Mouse (Mus musculus) CH12.LX (cell line): ENCODE results near the gene Minar1. TPM values are rescaled to one million over a fixed set of nuclear protein-coding genes. Genes with fewer than 3 reads are reported as not detected.

Experiments used
- DNase-seq: peaks from one replicate; pipeline ENCODE4 v3.0.0-alpha.2; 2013; ENCODE audit errors: extremely low read depth
- H3K27ac ChIP-seq: 2 replicates; pipeline ENCODE4 v1.5.1; 2012; ENCODE audit warnings: low read depth, mild to moderate bottlenecking, control low read depth, moderate library complexity; ENCODE audit not compliant: insufficient read depth
- H3K27me3 ChIP-seq: replicated peaks from 2 replicates; pipeline ENCODE3; 2012; ENCODE audit warnings: inconsistent platforms
- H3K36me3 ChIP-seq, 2 experiments: replicated peaks in 1 of 2; 2 replicates each; pipeline versions ENCODE3 to v1.6.1; 2012; ENCODE audit warnings: inconsistent platforms in 1 of 2, low read length in 1 of 2, mild to moderate bottlenecking in 1 of 2, mixed read lengths in 1 of 2, moderate library complexity in 1 of 2; ENCODE audit not compliant: control insufficient read depth in 1 of 2, insufficient read depth in 1 of 2
- H3K4me1 ChIP-seq, 2 experiments: 2 replicates each; pipeline ENCODE4 v1.6.1; 2012; ENCODE audit warnings: inconsistent platforms in 1 of 2, moderate library complexity in 1 of 2; ENCODE audit not compliant: insufficient read depth in 2 of 2, control insufficient read depth in 1 of 2
- H3K4me2 ChIP-seq: 2 replicates; pipeline ENCODE4 v1.6.1; 2012; ENCODE audit warnings: low read depth, mild to moderate bottlenecking, control low read depth; ENCODE audit not compliant: poor library complexity, insufficient read depth, severe bottlenecking
- H3K4me3 ChIP-seq, 3 experiments: fragments of 150-350 bp in 1 of 3; sonication (generic) in 1 of 3; replicated peaks in 1 of 3; 2 replicates each; pipeline versions ENCODE3 to v1.5.1; 2011 to 2012; ENCODE audit warnings: low read depth in 2 of 3, low read length in 2 of 3, mild to moderate bottlenecking in 2 of 3, moderate library complexity in 2 of 3, control low read depth in 1 of 3, improper control_type of control experiment in 1 of 3, inconsistent platforms in 1 of 3, mixed read lengths in 1 of 3; ENCODE audit not compliant: poor library complexity in 1 of 3
- H3K79me2 ChIP-seq: replicated peaks from 2 replicates; pipeline ENCODE4 v1.6.1; 2012; ENCODE audit warnings: mild to moderate bottlenecking, moderate library complexity; ENCODE audit not compliant: control insufficient read depth, poor library complexity, insufficient read depth, severe bottlenecking; ENCODE audit errors: extremely low read depth
- H3K9ac ChIP-seq: 2 replicates; pipeline ENCODE4 v1.6.1; 2012; ENCODE audit warnings: low read depth, mild to moderate bottlenecking, control low read depth, moderate library complexity; ENCODE audit not compliant: insufficient read depth
- H3K9me3 ChIP-seq: replicated peaks from 2 replicates; pipeline ENCODE3; 2012; ENCODE audit warnings: low read length, inconsistent platforms, mixed read lengths
- CHD1 ChIP-seq: IDR thresholded peaks from 2 replicates; pipeline ENCODE4 v1.6.1; 2012; ENCODE audit warnings: low read depth, low read length, improper control_type of control experiment, inconsistent platforms
- CTCF ChIP-seq, 2 experiments: IDR thresholded peaks in 1 of 2; conservative IDR thresholded peaks in 1 of 2; 2 replicates each; pipeline ENCODE4 v1.5.1; 2011 to 2012; ENCODE audit warnings: low read depth in 2 of 2, low read length in 2 of 2, improper control_type of control experiment in 1 of 2, inconsistent platforms in 1 of 2, mild to moderate bottlenecking in 1 of 2, moderate library complexity in 1 of 2
- E2F4 ChIP-seq: IDR thresholded peaks from 2 replicates; pipeline ENCODE4 v1.6.1; 2011; ENCODE audit warnings: low read depth, low read length, improper control_type of control experiment; ENCODE audit not compliant: insufficient replicate concordance
- EP300 ChIP-seq: IDR thresholded peaks from 2 replicates; pipeline ENCODE4 v1.6.1; 2011; ENCODE audit warnings: low read length, improper control_type of control experiment
- GABPA ChIP-seq: IDR thresholded peaks from 2 replicates; pipeline ENCODE4 v1.6.1; 2012; ENCODE audit warnings: low read depth, low read length, improper control_type of control experiment, inconsistent platforms; ENCODE audit not compliant: insufficient replicate concordance
- JUN ChIP-seq: IDR thresholded peaks from 2 replicates; pipeline ENCODE4 v1.6.1; 2011; ENCODE audit warnings: low read depth, mild to moderate bottlenecking, low read length, improper control_type of control experiment, moderate library complexity; ENCODE audit not compliant: insufficient read depth
- KAT2A ChIP-seq: IDR thresholded peaks from 2 replicates; pipeline ENCODE4 v1.6.1; 2012; ENCODE audit warnings: low read length, improper control_type of control experiment, inconsistent platforms; ENCODE audit not compliant: insufficient replicate concordance
- MEF2A ChIP-seq: IDR thresholded peaks from 2 replicates; pipeline ENCODE4 v1.6.1; 2014; ENCODE audit warnings: low read depth, mild to moderate bottlenecking, inconsistent platforms, low read length, improper control_type of control experiment, borderline replicate concordance
- MXI1 ChIP-seq: IDR thresholded peaks from 2 replicates; pipeline ENCODE4 v1.6.1; 2011; ENCODE audit warnings: mild to moderate bottlenecking, low read depth, low read length, improper control_type of control experiment
- MYC ChIP-seq: IDR thresholded peaks from 2 replicates; pipeline ENCODE4 v1.6.1; 2011; ENCODE audit warnings: low read depth, mild to moderate bottlenecking, improper control_type of control experiment, low read length
- NELFE ChIP-seq: IDR thresholded peaks from 2 replicates; pipeline ENCODE4 v1.6.1; 2011; ENCODE audit warnings: low read depth, low read length, improper control_type of control experiment
- RAD21 ChIP-seq: IDR thresholded peaks from 2 replicates; pipeline ENCODE4 v1.6.1; 2011; ENCODE audit warnings: low read depth, mild to moderate bottlenecking, low read length, improper control_type of control experiment, moderate library complexity
- RCOR1 ChIP-seq: conservative IDR thresholded peaks from 2 replicates; pipeline ENCODE4 v1.6.1; 2012; ENCODE audit warnings: low read depth, mild to moderate bottlenecking, inconsistent platforms, low read length, improper control_type of control experiment
- SMC3 ChIP-seq: IDR thresholded peaks from 2 replicates; pipeline ENCODE4 v1.6.1; 2011; ENCODE audit warnings: low read depth, low read length, improper control_type of control experiment
- UBTF ChIP-seq: IDR thresholded peaks from 2 replicates; pipeline ENCODE4 v1.6.1; 2012; ENCODE audit warnings: low read depth, mild to moderate bottlenecking, inconsistent platforms, low read length, improper control_type of control experiment, moderate library complexity
- USF2 ChIP-seq: conservative IDR thresholded peaks from 2 replicates; pipeline ENCODE4 v1.6.1; 2011; ENCODE audit warnings: low read depth, low read length, improper control_type of control experiment
- ZC3H11A ChIP-seq: IDR thresholded peaks from 2 replicates; pipeline ENCODE4 v1.6.1; 2012; ENCODE audit warnings: low read depth, mild to moderate bottlenecking, inconsistent platforms, low read length, improper control_type of control experiment
- ZKSCAN1 ChIP-seq: IDR thresholded peaks from 2 replicates; pipeline ENCODE4 v1.6.1; 2012; ENCODE audit warnings: low read depth, inconsistent platforms, low read length, improper control_type of control experiment, borderline replicate concordance
- ZNF384 ChIP-seq: IDR thresholded peaks from 2 replicates; pipeline ENCODE4 v1.6.1; 2012; ENCODE audit warnings: low read depth, low read length, improper control_type of control experiment, inconsistent platforms
- dilution Hi-C: fragments of 300-500 bp; cut with MboI; formaldehyde crosslinking; loops from 2 replicates; pipeline ENCODE4 v1.14.3; 2020; ENCODE audit warnings: low sequenced_read_pairs; ENCODE audit not compliant: extremely low pct_unique_long_range_greater_than_20kb, extremely low pct_ligation_motif_present
- in situ Hi-C: fragments of 300-500 bp; cut with MboI; formaldehyde crosslinking; loops from 3 replicates; pipeline ENCODE4 v1.14.3; 2019; ENCODE audit warnings: low sequenced_read_pairs, low pct_ligation_motif_present, low pct_unique_long_range_greater_than_20kb, mixed read lengths
- polyA plus RNA-seq: library from polyadenylated mRNA; unstranded; fragments of >175 nt; gene quantifications from 2 replicates; pipeline ENCODE4 v1.2.1, GENCODE M21; 2012; ENCODE audit warnings: low read depth; ENCODE audit not compliant: insufficient read length
- total RNA-seq, 2 experiments: library from RNA; depleted of rRNA; stranded (reverse); fragments of 300-350 nt in 1 of 2; fragments of >200 nt in 1 of 2; gene quantifications; 2 replicates each; pipeline ENCODE4 v1.2.3; 2012 to 2014

Minar1 gene
- total and polyA plus RNA-seq, 3 experiments = 0.25 TPM; not detected in 2

GRCm38 (mm10) chr9:89578422-89578821 lies 44.5 kb downstream of the Minar1 start:
- DNase-seq = no peak
- Histone ChIP-seq H3K9me3 (no peaks in the 10 kb centered on the region), H3K4me1 (no peaks in the 10 kb centered on the region), H3K27ac (no peak overlapping the region), H3K27me3 (no peaks in the 10 kb centered on the region), H3K9ac (no peak overlapping the region), H3K4me3 (no peak overlapping the region), H3K79me2 (no peaks in the 10 kb centered on the region), H3K4me2 (no peak overlapping the region), H3K36me3 (no peaks in the 10 kb centered on the region)
- in situ Hi-C loops = no loop called here
- no peak for TF ChIP-seq MYC
- TF ChIP-seq ZNF384 = no peak
- TF ChIP-seq NELFE = no peak
- no peak for TF ChIP-seq EP300
- no peak for TF ChIP-seq USF2
- no peak for TF ChIP-seq ZKSCAN1
- TF ChIP-seq SMC3 = no peak
- no peak for TF ChIP-seq MEF2A
- TF ChIP-seq KAT2A = no peak
- dilution Hi-C loops = no loop called here

GRCm38 (mm10) chr9:89552663-89553062 lies 70.3 kb downstream of the Minar1 start:
- dilution Hi-C loops (no loop called here), in situ Hi-C loops (no loop called here)
- no peaks in the 10 kb centered on the region for H3K27me3 ChIP-seq
- no peaks in the 10 kb centered on the region for H3K79me2 ChIP-seq
- H3K27ac ChIP-seq = no peak overlapping the region
- H3K9ac ChIP-seq = no peak overlapping the region
- peaks cover 0 to 8% of the 10 kb centered on the region in 2 experiments; a peak in 2 of 4 replicates for H3K4me1 ChIP-seq
- peak; percentile 9 for DNase-seq
- H3K9me3 ChIP-seq = no peaks in the 10 kb centered on the region
- H3K4me3 ChIP-seq = no peak overlapping the region
- TF ChIP-seq RAD21 = no peak
- TF ChIP-seq CTCF (conservative IDR thresholded peaks at IDR 0.05 in 1 of 2, IDR thresholded peaks at IDR 0.05 in 1 of 2; ENCODE audit: low read depth in 2 of 2, low read length in 2 of 2) = no peak
- no peak for TF ChIP-seq JUN
- TF ChIP-seq MXI1 = no peak
- TF ChIP-seq UBTF = no peak
- TF ChIP-seq CHD1 = no peak
- no peak for TF ChIP-seq SMC3
- no peak for TF ChIP-seq ZC3H11A
- no peak for TF ChIP-seq MEF2A
- no peak for TF ChIP-seq RCOR1
- no peak for TF ChIP-seq E2F4
- TF ChIP-seq GABPA = no peak
- H3K36me3 ChIP-seq = no peaks in the 10 kb centered on the region
- H3K4me2 ChIP-seq = no peak overlapping the region

Other genes starting within 250 kb of the Minar1 start
- 71.5 and 84.0 TPM in 2 replicates for gene Tmed3, start 81.9 kb upstream of the Minar1 start, total RNA-seq (2012; rRNA removed)
- gene Tmed3, start 81.9 kb upstream of the Minar1 start, total RNA-seq (2014; rRNA removed) = 76.9 and 80.9 TPM in 2 replicates
- 55.0 and 55.4 TPM in 2 replicates for gene Tmed3, start 81.9 kb upstream of the Minar1 start, polyA plus RNA-seq
- not detected in 2 replicates for gene Ankrd34c, start 115.3 kb upstream of the Minar1 start, total RNA-seq (2012; rRNA removed)
- gene Ankrd34c, start 115.3 kb upstream of the Minar1 start, total RNA-seq (2014; rRNA removed) = not detected in 2 replicates
- not detected in 2 replicates for gene Ankrd34c, start 115.3 kb upstream of the Minar1 start, polyA plus RNA-seq